Mouse (Mus musculus): ENCODE measurements around the gene Prss47.

Prss47 gene

DNA sequence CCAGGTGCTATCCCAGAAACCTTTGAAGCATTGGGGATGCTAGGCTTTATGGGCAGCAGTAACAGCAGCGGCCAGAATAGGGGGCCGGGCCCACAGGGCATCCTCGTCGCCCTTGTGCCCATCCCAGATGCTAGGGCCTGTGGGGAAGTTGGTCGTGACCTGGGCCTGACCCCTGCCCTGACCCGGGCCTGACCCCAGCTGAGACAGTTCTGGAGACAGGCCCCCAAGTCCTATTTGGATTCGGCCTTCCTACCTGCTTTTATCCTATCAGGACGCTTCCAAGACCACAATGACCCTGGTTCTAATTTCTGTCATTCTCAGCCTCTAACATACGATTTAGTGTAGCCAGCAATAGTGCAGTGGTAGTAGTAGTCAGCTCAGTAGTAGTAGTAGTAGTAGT lies at the start of gene Prss47:
TSS of gene Prss47 (minus strand) at position 101 of the 400 bp plus-strand sequence.
- DNase-seq = no peak

DNA sequence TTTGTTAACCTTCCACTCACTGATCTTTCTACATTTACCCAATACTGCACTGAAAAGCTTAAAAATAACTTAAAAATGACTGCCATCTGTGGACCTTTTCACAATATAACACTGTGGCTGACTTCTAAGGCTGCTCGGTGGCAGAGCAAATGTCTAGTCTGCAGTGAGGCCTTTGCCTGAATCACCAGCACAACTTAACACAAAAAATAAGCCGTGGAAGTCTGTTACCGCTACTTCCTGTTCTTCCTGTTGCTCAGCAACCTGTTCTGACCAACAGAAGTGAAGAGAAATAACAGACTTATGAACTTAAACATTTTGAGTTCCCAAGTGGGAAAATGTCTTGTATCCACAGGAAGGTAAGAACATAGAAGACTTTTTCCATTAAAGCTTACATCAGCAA lies 48.7 kb upstream of the Prss47 start:
- no peak for DNase-seq

DNA sequence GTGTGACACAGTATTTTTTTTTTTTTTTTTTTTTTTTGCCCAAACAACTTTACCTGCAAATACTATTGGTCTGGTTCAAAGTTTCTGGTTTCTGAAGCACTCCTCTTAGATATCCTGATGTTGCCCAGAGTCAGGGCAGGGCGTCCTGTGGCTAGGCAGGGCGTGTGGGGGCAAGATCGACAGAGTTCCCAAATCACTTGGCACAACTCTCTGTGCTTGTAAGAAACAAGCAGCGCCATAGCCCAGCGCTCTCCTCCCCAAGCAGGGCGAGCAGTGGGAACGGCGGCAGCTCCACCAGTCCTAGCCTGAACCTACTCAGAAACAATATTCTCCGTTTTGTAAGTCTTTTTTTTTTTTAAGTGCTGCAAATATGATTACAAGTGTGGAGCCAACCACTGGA lies 48.1 kb upstream of the Prss47 start:
- DNase-seq = peak in 1 of 2 experiments; percentile 23

DNA sequence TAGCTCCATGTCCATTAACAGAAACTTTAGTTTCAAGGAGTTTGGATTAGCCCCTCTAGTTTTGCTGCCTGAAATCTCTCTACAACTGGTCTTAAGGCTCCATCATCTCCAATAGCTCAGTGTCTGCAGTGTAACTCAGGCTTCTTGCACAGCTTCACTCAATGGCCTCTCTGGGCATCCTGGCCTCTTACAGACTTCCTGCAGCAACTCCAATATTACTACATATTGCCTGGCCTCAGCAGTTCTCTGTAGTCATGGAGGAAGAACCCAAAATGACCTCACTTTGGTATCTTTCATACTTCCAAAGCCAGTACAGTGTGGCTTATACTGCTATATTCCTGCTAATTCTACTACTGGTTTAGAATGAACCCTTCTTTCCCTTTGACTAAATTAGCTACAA lies 44.5 kb upstream of the Prss47 start:
- DNase-seq = no peak

DNA sequence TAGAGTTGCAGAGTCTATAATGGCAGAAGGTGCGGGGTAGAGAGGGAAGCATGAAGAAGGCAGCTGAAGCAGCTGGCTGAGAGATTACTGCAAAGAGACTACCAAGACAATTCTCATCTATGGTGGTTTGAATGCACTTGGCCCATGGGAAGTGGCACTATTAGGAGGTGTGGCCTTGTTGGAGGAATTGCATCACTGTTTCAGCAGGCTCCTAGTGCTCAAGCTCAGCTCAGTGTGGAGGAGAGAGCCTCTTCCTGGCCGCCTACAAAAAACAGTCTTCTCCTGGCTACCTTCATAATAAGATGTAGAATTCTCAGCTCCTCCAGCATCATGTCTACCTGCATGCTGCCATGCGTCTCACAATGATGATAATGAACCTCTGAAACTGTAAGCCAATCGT lies 43.4 kb upstream of the Prss47 start:
- DNase-seq = no peak

DNA sequence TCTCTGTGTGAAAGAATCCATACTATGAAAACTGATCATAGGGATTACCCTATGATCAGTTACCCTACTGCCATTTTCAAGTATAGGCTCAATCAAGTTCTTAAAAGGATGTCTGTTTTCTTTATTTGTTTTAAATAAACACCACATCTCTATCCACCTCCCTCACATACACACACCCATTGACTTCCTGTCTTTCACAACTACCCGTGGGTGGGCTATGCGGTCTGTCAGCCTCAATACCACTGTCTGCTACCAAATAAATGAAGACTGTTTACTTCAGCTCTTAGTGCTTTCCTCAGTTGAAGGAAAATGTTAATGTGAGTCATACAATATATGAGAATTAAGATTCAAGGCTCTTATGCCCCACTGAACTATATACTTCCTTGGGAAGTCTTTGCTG lies 17.4 kb upstream of the Prss47 start:
- DNase-seq = no peak

DNA sequence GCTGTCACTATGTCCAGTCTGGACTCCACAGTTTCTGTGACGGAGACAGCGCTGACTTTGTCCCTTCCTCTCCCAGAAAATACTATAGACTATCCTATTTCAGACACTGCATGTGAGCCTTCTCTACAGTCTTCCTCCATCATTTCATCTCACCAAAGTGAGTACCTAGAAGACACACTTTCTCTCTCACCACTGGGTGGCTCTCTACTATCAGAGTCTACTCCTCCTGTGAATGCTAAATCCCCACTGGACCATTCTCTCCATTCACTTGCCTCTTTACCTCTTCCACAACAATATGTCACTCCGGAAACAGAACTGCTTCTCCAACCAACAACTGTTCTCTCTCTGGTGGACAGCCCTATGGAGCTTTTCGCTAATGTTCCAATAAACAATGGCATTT lies 17.5 kb downstream of the Prss47 start:
- DNase-seq = peak in 1 of 2 experiments; percentile 12

DNA sequence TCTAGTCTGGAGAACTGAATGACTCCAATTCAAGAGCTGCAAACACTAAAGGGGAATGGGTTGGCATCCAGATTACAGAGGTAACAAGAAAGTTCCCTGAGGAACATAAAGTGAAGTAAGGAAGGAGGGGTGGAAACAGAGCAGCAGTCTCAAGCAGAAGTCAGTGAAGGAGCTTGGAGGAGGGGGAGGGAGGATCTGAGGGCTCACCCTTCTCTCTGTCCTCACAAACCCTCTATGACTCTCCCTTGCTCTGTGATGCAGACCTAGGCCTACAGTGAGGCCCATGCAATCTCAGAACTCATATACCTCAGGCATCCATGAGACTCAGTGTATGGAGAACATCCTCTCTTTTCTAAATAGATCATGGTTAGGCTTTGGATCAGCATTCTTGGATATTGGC lies 19.8 kb downstream of the Prss47 start, which contains the start of gene Spata31d1c:
TSS of gene Spata31d1c (plus strand) at position 301 of the 400 bp plus-strand sequence.
- DNase-seq = no peak

DNA sequence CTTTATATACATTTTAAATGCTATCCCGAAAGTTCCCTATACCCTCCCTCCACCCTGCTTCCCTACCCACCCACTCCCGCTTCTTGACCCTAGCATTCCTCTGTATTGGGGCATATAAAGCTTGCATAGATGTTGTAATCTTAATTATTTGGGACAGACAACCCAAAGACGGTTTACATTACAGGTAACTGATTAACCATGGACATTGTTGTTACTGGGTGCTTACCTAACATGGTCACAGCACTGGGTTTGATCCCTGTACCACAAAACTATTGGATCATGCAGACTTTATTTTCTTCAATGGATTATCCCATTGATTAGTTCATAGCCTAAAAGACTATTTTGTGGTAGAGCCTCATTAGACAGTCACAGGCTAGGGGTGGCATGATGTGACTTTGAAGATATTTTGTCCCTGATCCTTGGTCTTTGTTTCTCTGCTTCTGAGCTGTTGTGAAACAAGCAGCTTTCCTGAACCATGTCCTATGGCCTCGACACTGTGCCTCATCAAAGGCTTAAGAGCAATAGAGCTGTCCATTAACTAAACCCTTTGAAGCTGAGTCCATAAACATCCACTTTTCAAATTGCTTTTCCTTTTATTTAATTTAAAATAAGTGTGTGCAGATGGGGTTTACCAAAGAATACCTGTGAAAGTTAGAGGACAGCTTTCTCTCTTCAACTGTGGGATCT lies 41.4 kb downstream of the Prss47 start:
- no peak for DNase-seq

DNA sequence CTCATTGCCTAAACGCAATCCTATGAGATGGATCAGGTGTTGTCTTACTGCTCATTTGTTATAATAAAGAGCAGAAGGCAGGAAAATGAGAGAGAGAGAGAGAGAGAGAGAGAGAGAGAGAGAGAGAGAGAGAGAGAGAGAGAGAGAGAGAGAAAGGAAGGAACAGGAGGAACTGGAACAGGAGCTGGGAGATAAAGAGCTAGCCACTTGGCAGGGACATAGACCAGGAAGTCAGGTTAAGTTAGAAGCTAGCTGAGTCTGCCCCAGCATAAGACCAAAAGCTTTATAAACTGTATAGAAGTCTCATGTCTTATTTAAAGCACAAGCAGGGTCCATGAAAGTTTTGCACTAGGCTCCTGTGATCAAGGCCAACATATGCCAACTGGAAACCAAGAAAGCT lies 44.6 kb downstream of the Prss47 start:
- DNase-seq = no peak

DNA sequence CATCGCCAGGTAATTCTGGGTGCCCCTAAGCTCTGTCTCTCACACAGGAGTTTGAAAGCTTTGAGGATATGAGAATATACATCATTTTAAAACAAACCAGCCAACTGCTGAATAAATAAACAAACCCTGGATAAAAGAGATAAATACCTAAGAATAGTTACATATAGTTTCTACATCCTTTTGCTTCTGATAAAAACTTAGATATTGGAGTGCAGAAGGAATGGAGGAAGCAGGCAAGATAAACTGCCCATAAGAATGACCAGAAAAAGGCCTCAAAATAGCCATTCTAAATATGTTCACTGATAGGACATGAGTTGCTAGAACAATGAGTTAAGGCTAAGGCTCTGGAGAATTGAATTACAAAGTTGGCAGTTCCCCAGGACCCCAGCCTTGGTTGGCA lies 45.8 kb downstream of the Prss47 start:
- DNase-seq = no peak

DNA sequence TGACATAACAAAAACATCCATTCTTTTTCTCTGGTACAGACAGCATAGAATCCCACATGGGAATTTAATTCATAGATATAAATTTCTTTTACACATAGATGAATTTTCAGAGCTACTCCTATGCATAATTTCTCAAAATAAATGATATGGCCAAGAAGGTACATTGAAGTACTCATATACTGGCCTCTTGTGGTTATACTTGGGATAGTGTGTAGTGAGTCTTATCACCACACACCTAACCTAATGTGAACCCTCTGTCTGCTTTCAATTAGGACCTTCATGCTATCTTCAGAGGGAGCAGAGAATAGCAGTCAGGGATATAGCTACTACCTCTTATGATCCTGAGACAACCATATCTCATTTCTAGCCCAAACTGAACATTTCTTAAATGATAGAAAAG lies 47.1 kb downstream of the Prss47 start:
- DNase-seq = no peak
